In genomic region chr7:127019306-127019960, GRCm38 (mm10) we compare ENCODE assay signal across 10 mouse cellular contexts. TPM values are rescaled to one million over a fixed set of nuclear protein-coding genes. Genes with fewer than 3 reads are reported as not detected.
DNase-seq lines count a peak whose midpoint lies in the region; ATAC-seq lines count a peak whose summit lies in the region.
"Had no signal": no experiment of that assay in that cellular context is flagged by ENCODE, and none has a peak within 500 bp of the region (broad histone marks: within the 10 kb centered on the region; RNA-seq: fewer than 3 reads in every experiment).

No protein-coding gene starts in this region.

- H3K27me3 ChIP-seq in heart, embryonic 13.5 days (replicated peaks), result no peaks in the 10 kb centered on the region
- H3K27me3 ChIP-seq in hindbrain, embryonic 10.5 days (ENCODE audit: insufficient read depth, poor library complexity, severe bottlenecking), result no peaks in the 10 kb centered on the region
- no peaks in the 10 kb centered on the region for H3K27me3 ChIP-seq in midbrain, embryonic 12.5 days

- H3K9ac ChIP-seq in heart, embryonic 13.5 days, result peak overlapping the region; percentile 82
- H3K9ac ChIP-seq in midbrain, embryonic 12.5 days (replicated peaks), result peak overlapping the region; percentile 69; the same call in 1 of the 2 replicates

- H3K27ac ChIP-seq in heart, embryonic 13.5 days (replicated peaks), result 0 out of 2 replicates have a peak overlapping the region, but pooled peaks have one; percentile 12
- peak overlapping the region; percentile 98 for H3K27ac ChIP-seq in hindbrain, embryonic 10.5 days
- H3K27ac ChIP-seq in midbrain, embryonic 12.5 days (replicated peaks), result no peak overlapping the region

- no peak for DNase-seq in heart, postnatal 4 days
- DNase-seq in cerebellum, postnatal 25 days, result peak; percentile 47 to 53
- no peak for DNase-seq in hindbrain, embryonic 10.5 days (ENCODE audit: low spot score)
- no peak for DNase-seq in frontal cortex, postnatal 25 days (ENCODE audit: low spot score in 2 of 2)
- DNase-seq: adrenal gland, postnatal 10 days had no signal

- peak overlapping the region; percentile 59; the same call in 1 of the 2 replicates for H3K4me3 ChIP-seq in heart, embryonic 13.5 days
- H3K4me3 ChIP-seq in hindbrain, embryonic 10.5 days, result peak overlapping the region; percentile 90; the same call in 1 of the 2 replicates
- H3K4me3 ChIP-seq in midbrain, embryonic 12.5 days, result peak overlapping the region; percentile 47; the same call in 1 of the 2 replicates
- H3K4me3 ChIP-seq: erythroblast, embryonic 14.5 days had no signal

- H3K4me2 ChIP-seq in heart, embryonic 13.5 days, result peak overlapping the region; percentile 87
- peak overlapping the region; percentile 98 for H3K4me2 ChIP-seq in midbrain, embryonic 12.5 days (replicated peaks)

- no peak for ATAC-seq in heart, embryonic 13.5 days (ENCODE audit: extremely low read depth, insufficient number of reproducible peaks, low FRiP score, low TSS enrichment)
- ATAC-seq in midbrain, embryonic 12.5 days (ENCODE audit: low FRiP score, low read depth), result no peak
- ATAC-seq in inflammation-experienced regulatory T-cells, adult 6 months, result no peak
- no peak for ATAC-seq in activated CD4-positive, CD25-positive, alpha-beta regulatory T cell, adult 4 months

- 74% methylated on average over 14 of the region's 14 CpGs for WGBS in heart, embryonic 13.5 days
- WGBS in hindbrain, embryonic 10.5 days, result 77% methylated on average over 14 of the region's 14 CpGs
- WGBS in midbrain, embryonic 12.5 days, result 85% methylated on average over 14 of the region's 14 CpGs

- H3K36me3 ChIP-seq in heart, embryonic 13.5 days, result peaks cover 39% of the 10 kb centered on the region
- H3K36me3 ChIP-seq in hindbrain, embryonic 10.5 days, result peaks cover 47% of the 10 kb centered on the region
- peaks cover 36% of the 10 kb centered on the region for H3K36me3 ChIP-seq in midbrain, embryonic 12.5 days

- peaks cover 83% of the 10 kb centered on the region for H3K4me1 ChIP-seq in heart, embryonic 13.5 days
- peaks cover 93% of the 10 kb centered on the region for H3K4me1 ChIP-seq in hindbrain, embryonic 10.5 days (replicated peaks)
- peaks cover 87% of the 10 kb centered on the region for H3K4me1 ChIP-seq in midbrain, embryonic 12.5 days

- no peaks in the 10 kb centered on the region for H3K9me3 ChIP-seq in heart, embryonic 13.5 days
- H3K9me3 ChIP-seq in hindbrain, embryonic 10.5 days, result no peaks in the 10 kb centered on the region
- H3K9me3 ChIP-seq in midbrain, embryonic 12.5 days, result no peaks in the 10 kb centered on the region

RNA-seq across cellular contexts. Expression of gene Gm42742, which starts 1.5 kb away (rescaled TPM):
- polyA plus RNA-seq in heart, embryonic 13.5 days (2015; fragmentation: Nextera tagmentation; extraction: Ambion mirVana), result 13.8 and 25.7 TPM in 2 replicates
- 10 to 100 TPM; 10.0 to 18.2 TPM for total RNA-seq in heart, postnatal 4 days (2021)
- polyA plus RNA-seq in hindbrain, embryonic 10.5 days (2016; fragmentation: Nextera tagmentation; extraction: Ambion mirVana), result 17.6 and 75.1 TPM in 2 replicates
- 56.8 and 66.8 TPM in 2 replicates for polyA plus RNA-seq in midbrain, embryonic 12.5 days (2016; fragmentation: Nextera tagmentation; extraction: Ambion mirVana)
- polyA plus RNA-seq in inflammation-experienced regulatory T-cells, adult 6 months (2017; shearing (Covaris generic)), result 10 to 100 TPM; 42.5 to 62.2 (median 46.4) TPM
- polyA plus RNA-seq in activated CD4-positive, CD25-positive, alpha-beta regulatory T cell, adult 4 months (2017; shearing (Covaris generic)), result 10 to 100 TPM; 26.4 to 31.8 TPM

RNA-seq across cellular contexts. Expression of gene Prrt2, which starts 1.6 kb away (rescaled TPM):
- polyA plus RNA-seq in heart, embryonic 13.5 days (2015; fragmentation: Nextera tagmentation; extraction: Ambion mirVana), result 1.6 TPM in 2 replicates
- 1 to 10 TPM; 1.6 to 2.0 TPM for total RNA-seq in heart, postnatal 4 days (2021)
- polyA plus RNA-seq in hindbrain, embryonic 10.5 days (2016; fragmentation: Nextera tagmentation; extraction: Ambion mirVana), result 3.3 and 4.4 TPM in 2 replicates
- 4.3 and 5.5 TPM in 2 replicates for polyA plus RNA-seq in midbrain, embryonic 12.5 days (2016; fragmentation: Nextera tagmentation; extraction: Ambion mirVana)
- 1 to 10 TPM in 1 of 3 experiments, under 1 TPM in 1, not detected in 1; 0.97 to 1.1 TPM for polyA plus RNA-seq in inflammation-experienced regulatory T-cells, adult 6 months (2017; shearing (Covaris generic))
- 1 to 10 TPM in 1 of 2 experiments, not detected in 1; 2.1 TPM for polyA plus RNA-seq in activated CD4-positive, CD25-positive, alpha-beta regulatory T cell, adult 4 months (2017; shearing (Covaris generic))

RNA-seq across cellular contexts. Expression of gene Pagr1a, which starts 2.3 kb away (rescaled TPM):
- 55.6 and 76.2 TPM in 2 replicates for polyA plus RNA-seq in heart, embryonic 13.5 days (2015; fragmentation: Nextera tagmentation; extraction: Ambion mirVana)
- total RNA-seq in heart, postnatal 4 days (2021), result 10 to 100 TPM; 10.4 to 14.8 TPM
- 84.3 and 130 TPM in 2 replicates for polyA plus RNA-seq in hindbrain, embryonic 10.5 days (2016; fragmentation: Nextera tagmentation; extraction: Ambion mirVana)
- polyA plus RNA-seq in midbrain, embryonic 12.5 days (2016; fragmentation: Nextera tagmentation; extraction: Ambion mirVana), result 53.1 and 65.0 TPM in 2 replicates
- 10 to 100 TPM; 34.7 to 44.5 (median 42.6) TPM for polyA plus RNA-seq in inflammation-experienced regulatory T-cells, adult 6 months (2017; shearing (Covaris generic))
- 10 to 100 TPM; 39.6 to 56.7 TPM for polyA plus RNA-seq in activated CD4-positive, CD25-positive, alpha-beta regulatory T cell, adult 4 months (2017; shearing (Covaris generic))

RNA-seq across cellular contexts. Expression of gene Pagr1b, which starts 3.1 kb away (rescaled TPM):
- polyA plus RNA-seq in heart, embryonic 13.5 days (2015; fragmentation: Nextera tagmentation; extraction: Ambion mirVana), result 0.38 and 0.44 TPM in 2 replicates
- total RNA-seq in heart, postnatal 4 days (2021), result 1 to 10 TPM; 1.2 to 1.9 TPM
- polyA plus RNA-seq in hindbrain, embryonic 10.5 days (2016; fragmentation: Nextera tagmentation; extraction: Ambion mirVana), result 0.25 and 0.55 TPM in 2 replicates
- polyA plus RNA-seq in midbrain, embryonic 12.5 days (2016; fragmentation: Nextera tagmentation; extraction: Ambion mirVana), result 0.32 and 0.39 TPM in 2 replicates
- not detected for polyA plus RNA-seq in inflammation-experienced regulatory T-cells, adult 6 months (2017; shearing (Covaris generic))
- not detected for polyA plus RNA-seq in activated CD4-positive, CD25-positive, alpha-beta regulatory T cell, adult 4 months (2017; shearing (Covaris generic))
- total RNA-seq: adrenal gland, postnatal 10 days had no signal
- polyA plus RNA-seq: erythroblast, embryonic 14.5 days had no signal

RNA-seq across cellular contexts. Expression of gene Mvp, which starts 5.0 kb away (rescaled TPM):
- polyA plus RNA-seq in heart, embryonic 13.5 days (2015; fragmentation: Nextera tagmentation; extraction: Ambion mirVana), result 11.2 and 11.9 TPM in 2 replicates
- total RNA-seq in heart, postnatal 4 days (2021), result 10 to 100 TPM; 27.2 to 28.4 TPM
- 5.0 and 6.1 TPM in 2 replicates for polyA plus RNA-seq in hindbrain, embryonic 10.5 days (2016; fragmentation: Nextera tagmentation; extraction: Ambion mirVana)
- polyA plus RNA-seq in midbrain, embryonic 12.5 days (2016; fragmentation: Nextera tagmentation; extraction: Ambion mirVana), result 5.0 and 5.8 TPM in 2 replicates
- polyA plus RNA-seq in inflammation-experienced regulatory T-cells, adult 6 months (2017; shearing (Covaris generic)), result 10 to 100 TPM; 15.2 to 19.7 (median 16.2) TPM
- polyA plus RNA-seq in activated CD4-positive, CD25-positive, alpha-beta regulatory T cell, adult 4 months (2017; shearing (Covaris generic)), result 10 to 100 TPM; 12.5 to 18.3 TPM

Comparison
In these comparisons a context has a peak if more than half of its experiments do, and no peak if none do; other contexts are left out.
1. DNase-seq: peak in cerebellum, postnatal 25 days (2 of 2); none in heart, postnatal 4 days (single experiment), hindbrain, embryonic 10.5 days (single experiment) and frontal cortex, postnatal 25 days (0 of 2).
2. Peak in every context shown above with its lines, with median percentiles within 50 percentile points of each other: H3K4me3 ChIP-seq.